Mouse (Mus musculus): ENCODE data around the gene Proser2. TPM values are rescaled to one million over a fixed set of nuclear protein-coding genes. Genes with fewer than 3 reads are reported as not detected.

Proser2 gene
- polyA plus RNA-seq, 1 experiment: not detected

GRCm38 (mm10) chr2:6142915-6143654 lies 13.1 kb upstream of the Proser2 start:
- TF ChIP-seq POLR2A (IDR thresholded peaks at IDR 0.05; ENCODE audit: insufficient read depth, low read depth, low read length): no peak
- no peak overlapping the region for H3K4me3 ChIP-seq (ENCODE audit: insufficient read depth, low read depth, low read length)
- 60% methylated on average over 16 of the region's 16 CpGs for WGBS
- no peak overlapping the region for H3K27ac ChIP-seq (ENCODE audit: insufficient read depth, low read depth, low read length)
- H3K4me1 ChIP-seq (ENCODE audit: control insufficient read depth, insufficient read depth, low read length): no peaks in the 10 kb centered on the region

- H3K4me3 ChIP-seq (ENCODE audit: insufficient read depth, low read depth, low read length): no peak overlapping the region
- TF ChIP-seq POLR2A (IDR thresholded peaks at IDR 0.05; ENCODE audit: insufficient read depth, low read depth, low read length) (no peak), CTCF (IDR thresholded peaks at IDR 0.05; ENCODE audit: insufficient read depth, low read depth, low read length) (no peak)
- 95% methylated on average over 9 of the region's 9 CpGs for WGBS
- no peaks in the 10 kb centered on the region for H3K4me1 ChIP-seq (ENCODE audit: control insufficient read depth, insufficient read depth, low read length)
- H3K27ac ChIP-seq (ENCODE audit: insufficient read depth, low read depth, low read length): no peak overlapping the region
These were observed 10.7 kb upstream of the Proser2 start for GRCm38 (mm10) chr2:6140572-6141161.

- TF ChIP-seq CTCF (IDR thresholded peaks at IDR 0.05; ENCODE audit: insufficient read depth, low read depth, low read length) (no peak), POLR2A (IDR thresholded peaks at IDR 0.05; ENCODE audit: insufficient read depth, low read depth, low read length) (no peak)
- 94% methylated on average over 19 of the region's 19 CpGs for WGBS
- Histone ChIP-seq H3K27ac (ENCODE audit: insufficient read depth, low read depth, low read length) (no peak overlapping the region), H3K4me1 (ENCODE audit: control insufficient read depth, insufficient read depth, low read length) (no peaks in the 10 kb centered on the region; the same call in 1 of the 2 replicates), H3K4me3 (ENCODE audit: insufficient read depth, low read depth, low read length) (no peak overlapping the region)
These were observed 3.9 kb upstream of the Proser2 start for GRCm38 (mm10) chr2:6133871-6134270.

- TF ChIP-seq POLR2A (IDR thresholded peaks at IDR 0.05; ENCODE audit: insufficient read depth, low read depth, low read length): no peak
- no peak for TF ChIP-seq CTCF (IDR thresholded peaks at IDR 0.05; ENCODE audit: insufficient read depth, low read depth, low read length)
- Histone ChIP-seq H3K27ac (ENCODE audit: insufficient read depth, low read depth, low read length) (no peak overlapping the region), H3K4me3 (ENCODE audit: insufficient read depth, low read depth, low read length) (no peak overlapping the region), H3K4me1 (ENCODE audit: control insufficient read depth, insufficient read depth, low read length) (no peaks in the 10 kb centered on the region; the same call in 1 of the 2 replicates)
- 58% methylated on average over 8 of the region's 8 CpGs for WGBS
These were observed 1.1 kb downstream of the Proser2 start for GRCm38 (mm10) chr2:6128881-6129280.

GRCm38 (mm10) chr2:6128136-6128805 lies 1.7 kb downstream of the Proser2 start:
- 88% methylated on average over 11 of the region's 11 CpGs for WGBS
- no peaks in the 10 kb centered on the region; the same call in 1 of the 2 replicates for H3K4me1 ChIP-seq (ENCODE audit: control insufficient read depth, insufficient read depth, low read length)
- H3K4me3 ChIP-seq (ENCODE audit: insufficient read depth, low read depth, low read length): no peak overlapping the region
- no peak for TF ChIP-seq CTCF (IDR thresholded peaks at IDR 0.05; ENCODE audit: insufficient read depth, low read depth, low read length)
- TF ChIP-seq POLR2A (IDR thresholded peaks at IDR 0.05; ENCODE audit: insufficient read depth, low read depth, low read length): no peak
- H3K27ac ChIP-seq (ENCODE audit: insufficient read depth, low read depth, low read length): no peak overlapping the region

- TF ChIP-seq POLR2A (IDR thresholded peaks at IDR 0.05; ENCODE audit: insufficient read depth, low read depth, low read length) (no peak), CTCF (IDR thresholded peaks at IDR 0.05; ENCODE audit: insufficient read depth, low read depth, low read length) (no peak)
- no peak overlapping the region for H3K27ac ChIP-seq (ENCODE audit: insufficient read depth, low read depth, low read length)
- 96% methylated on average over 7 of the region's 7 CpGs for WGBS
- H3K4me3 ChIP-seq (ENCODE audit: insufficient read depth, low read depth, low read length): no peak overlapping the region
- H3K4me1 ChIP-seq (ENCODE audit: control insufficient read depth, insufficient read depth, low read length): peaks cover 3% of the 10 kb centered on the region
These were observed 7.0 kb downstream of the Proser2 start for GRCm38 (mm10) chr2:6123046-6123445.

GRCm38 (mm10) chr2:6121091-6121490 lies 8.9 kb downstream of the Proser2 start:
- no peak for TF ChIP-seq CTCF (IDR thresholded peaks at IDR 0.05; ENCODE audit: insufficient read depth, low read depth, low read length)
- TF ChIP-seq POLR2A (IDR thresholded peaks at IDR 0.05; ENCODE audit: insufficient read depth, low read depth, low read length): no peak
- Histone ChIP-seq H3K4me1 (ENCODE audit: control insufficient read depth, insufficient read depth, low read length) (peaks cover 4% of the 10 kb centered on the region), H3K4me3 (ENCODE audit: insufficient read depth, low read depth, low read length) (no peak overlapping the region), H3K27ac (ENCODE audit: insufficient read depth, low read depth, low read length) (no peak overlapping the region)
- WGBS: 75% methylated on average over 2 of the region's 2 CpGs

GRCm38 (mm10) chr2:6118246-6118645 lies 11.8 kb downstream of the Proser2 start:
- H3K4me3 ChIP-seq (ENCODE audit: insufficient read depth, low read depth, low read length): no peak overlapping the region
- TF ChIP-seq CTCF (IDR thresholded peaks at IDR 0.05; ENCODE audit: insufficient read depth, low read depth, low read length) (no peak), POLR2A (IDR thresholded peaks at IDR 0.05; ENCODE audit: insufficient read depth, low read depth, low read length) (no peak)
- WGBS: 50% methylated on average over 10 of the region's 10 CpGs
- H3K27ac ChIP-seq (ENCODE audit: insufficient read depth, low read depth, low read length): no peak overlapping the region
- H3K4me1 ChIP-seq (ENCODE audit: control insufficient read depth, insufficient read depth, low read length): peaks cover 4% of the 10 kb centered on the region

- H3K4me1 ChIP-seq (ENCODE audit: control insufficient read depth, insufficient read depth, low read length): peaks cover 4% of the 10 kb centered on the region
- H3K4me3 ChIP-seq (ENCODE audit: insufficient read depth, low read depth, low read length): no peak overlapping the region
- no peak overlapping the region for H3K27ac ChIP-seq (ENCODE audit: insufficient read depth, low read depth, low read length)
- 82% methylated on average over 12 of the region's 12 CpGs for WGBS
- TF ChIP-seq CTCF (IDR thresholded peaks at IDR 0.05; ENCODE audit: insufficient read depth, low read depth, low read length) (no peak), POLR2A (IDR thresholded peaks at IDR 0.05; ENCODE audit: insufficient read depth, low read depth, low read length) (no peak)
These were observed 16.2 kb downstream of the Proser2 start for GRCm38 (mm10) chr2:6113792-6114191.
